Mouse (Mus musculus) kidney, postnatal 4 days (tissue): Measurements from ENCODE around the gene Spred2.

Experiments used
- DNase-seq, 2 experiments: peaks; one replicate each; pipeline ENCODE4 v3.0.0; 2021; ENCODE audit warnings: mixed read lengths in 2 of 2

The Spred2 gene

DNA sequence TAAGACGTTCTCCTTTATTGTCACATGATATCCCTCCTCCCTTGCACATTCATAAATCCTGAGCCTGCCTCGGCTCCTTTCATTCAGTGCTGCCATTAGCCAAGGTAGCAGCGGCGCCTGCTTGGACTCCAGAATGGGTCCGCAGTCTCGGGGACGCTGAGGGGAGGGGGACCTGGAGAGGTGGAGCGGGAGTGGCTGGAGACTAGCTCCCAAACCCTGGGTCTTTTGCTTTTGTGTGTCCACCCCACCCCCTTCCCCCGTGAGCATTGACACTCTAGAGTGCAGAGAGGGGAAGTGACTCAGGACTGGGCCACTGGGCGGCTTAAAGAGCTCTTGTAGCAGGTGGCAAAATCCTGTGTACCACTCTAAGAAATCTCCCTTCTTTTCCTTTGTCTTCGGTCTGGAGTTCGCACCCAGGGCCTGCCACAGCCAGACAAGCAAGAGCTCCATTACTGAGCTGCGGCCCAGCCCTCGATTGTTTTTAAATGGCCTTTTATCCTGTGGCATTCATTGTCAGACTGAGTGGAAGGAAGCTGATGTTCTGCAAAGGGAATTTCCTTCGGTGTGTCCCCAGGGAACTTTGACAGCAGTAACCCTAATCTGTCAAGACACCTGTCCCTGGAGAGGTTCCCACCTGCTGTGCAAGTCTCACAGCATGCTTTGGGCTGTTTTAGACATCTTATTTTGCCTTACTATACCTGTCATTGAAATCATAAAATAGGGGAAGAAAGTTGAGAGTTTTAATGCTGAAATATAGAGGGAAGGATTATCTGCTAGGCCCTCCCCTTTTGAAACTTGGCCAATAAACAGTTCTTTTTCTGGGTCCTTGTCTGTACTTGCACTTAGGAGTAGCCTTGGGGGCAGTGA is 2.0 kb downstream of the Spred2 start:
- DNase-seq, result peak; percentile 53 to 68

DNA sequence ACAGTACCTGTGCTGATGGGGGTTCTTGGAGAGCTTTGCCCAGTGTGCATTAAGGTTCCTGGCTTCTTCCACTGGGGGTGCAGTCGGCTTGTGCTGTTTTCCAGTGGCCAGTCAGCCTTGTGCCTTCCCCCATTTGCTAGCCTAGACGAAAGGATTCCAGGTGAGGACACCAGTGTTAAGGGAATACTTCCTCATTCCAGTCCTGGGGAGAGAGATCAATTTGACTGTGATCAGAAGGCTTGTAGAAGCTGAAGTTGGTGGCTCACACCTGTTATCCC is 2.6 kb downstream of the Spred2 start:
- DNase-seq, result no peak

DNA sequence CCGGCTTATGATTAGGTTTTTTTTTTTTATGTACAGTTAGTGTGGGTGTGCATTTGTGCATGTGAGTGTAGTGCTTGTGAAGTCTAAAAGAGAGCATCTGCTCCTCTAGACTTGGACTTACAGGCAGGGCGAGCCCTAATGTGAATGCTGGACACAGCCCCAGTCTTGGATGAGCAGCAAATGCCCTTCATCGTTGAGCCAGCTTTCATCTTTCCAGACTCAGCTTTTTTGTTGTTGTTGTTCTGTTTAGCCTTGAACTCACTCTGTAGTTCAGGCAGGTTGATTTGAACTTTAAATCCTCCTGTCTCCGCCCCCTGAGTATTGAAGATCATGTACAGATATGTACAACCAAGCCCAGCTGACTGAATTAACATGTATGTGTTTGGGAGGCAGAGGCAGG is 4.5 kb downstream of the Spred2 start:
- DNase-seq, result no peak

DNA sequence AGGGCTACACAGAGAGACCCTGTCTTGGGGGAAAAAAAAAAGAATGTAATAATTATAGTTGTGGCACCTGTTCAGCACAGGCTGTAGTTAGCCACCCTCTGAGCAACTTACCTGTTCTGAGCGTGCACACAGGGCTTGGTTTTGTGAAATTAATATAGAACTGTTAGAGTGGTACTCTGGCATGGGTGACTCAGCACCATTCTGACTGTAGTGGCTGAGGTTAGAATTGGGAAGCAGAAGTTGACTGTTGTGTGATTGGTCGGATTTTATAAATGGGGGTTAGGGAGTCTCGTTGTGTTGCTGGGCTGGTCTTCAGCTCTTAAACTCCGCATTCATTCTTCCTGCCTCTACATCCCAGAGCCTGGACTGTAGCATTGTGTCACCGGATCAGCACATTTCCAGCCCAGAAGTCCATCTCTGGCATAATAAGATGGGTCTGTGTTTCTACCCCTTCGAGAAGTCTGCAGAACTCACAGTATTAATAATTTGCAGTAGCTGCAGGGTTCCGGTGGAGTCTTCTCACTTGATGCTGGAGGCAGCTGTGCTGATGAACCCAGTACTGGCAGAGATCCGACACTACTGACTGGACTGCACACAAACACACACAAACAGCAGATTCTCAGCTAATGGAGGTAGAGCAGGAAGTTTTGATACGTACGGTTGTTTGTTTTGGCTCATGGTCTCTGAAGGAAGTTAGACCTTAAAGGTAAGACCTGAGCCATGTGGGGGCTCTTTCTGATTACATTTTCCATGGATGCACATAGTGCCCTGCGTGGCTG is 5.1 kb downstream of the Spred2 start:
- no peak for DNase-seq

DNA sequence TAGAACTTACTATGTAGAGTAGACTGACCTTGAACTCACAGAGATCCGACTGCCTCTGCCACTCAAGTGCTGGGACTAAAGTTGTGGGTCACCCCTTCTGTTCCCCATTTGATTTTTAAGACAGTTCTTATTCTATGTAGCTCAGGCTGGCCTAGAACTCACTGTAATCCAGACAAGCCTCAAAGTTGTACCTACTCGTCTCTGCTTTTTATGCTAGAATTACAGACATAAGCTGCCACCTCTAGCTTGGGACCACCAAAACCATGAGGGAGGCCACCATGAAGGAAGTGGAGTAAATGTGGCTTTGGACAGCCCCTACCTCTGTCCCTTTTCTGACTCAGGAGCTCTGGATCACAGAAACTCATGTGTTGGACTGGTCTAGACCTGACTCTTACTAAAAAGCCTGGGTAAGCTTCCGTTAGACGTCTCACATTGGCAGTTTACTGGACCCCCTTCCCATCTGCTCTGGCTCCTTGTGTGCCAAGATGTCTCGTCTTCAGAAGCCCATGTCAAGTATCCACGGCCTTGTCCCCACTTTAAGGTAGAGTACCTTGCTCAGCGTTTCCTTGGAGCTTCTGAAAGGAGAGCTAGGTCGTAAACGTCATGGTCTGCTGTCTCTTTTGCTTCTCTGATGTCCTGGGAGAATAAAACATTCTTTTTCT is 7.5 kb downstream of the Spred2 start:
- no peak for DNase-seq

DNA sequence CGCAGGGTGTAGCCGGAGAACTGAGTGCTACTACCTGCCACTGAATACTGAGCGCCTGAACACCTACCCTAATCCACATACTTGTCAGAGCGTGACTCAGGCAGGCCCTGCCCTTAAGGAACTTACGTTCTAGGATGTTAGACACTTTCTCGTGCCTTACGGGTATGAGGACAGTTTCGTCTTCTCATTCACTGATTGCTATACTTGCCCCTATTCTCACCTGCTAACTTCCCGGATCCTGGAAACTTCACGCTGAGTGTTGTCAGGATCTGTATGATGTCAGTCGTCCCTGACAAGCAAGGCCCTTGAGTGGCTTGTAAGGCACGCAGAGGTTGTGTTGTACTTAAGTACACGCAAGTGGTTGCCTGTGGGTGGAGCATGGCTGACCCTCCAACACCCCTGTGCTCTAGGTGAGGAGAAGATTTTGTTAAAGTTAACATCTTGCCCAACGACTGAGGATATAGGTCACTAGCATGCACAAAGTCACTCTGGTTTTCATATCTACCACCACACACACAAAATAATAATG is 8.9 kb downstream of the Spred2 start:
- no peak for DNase-seq

DNA sequence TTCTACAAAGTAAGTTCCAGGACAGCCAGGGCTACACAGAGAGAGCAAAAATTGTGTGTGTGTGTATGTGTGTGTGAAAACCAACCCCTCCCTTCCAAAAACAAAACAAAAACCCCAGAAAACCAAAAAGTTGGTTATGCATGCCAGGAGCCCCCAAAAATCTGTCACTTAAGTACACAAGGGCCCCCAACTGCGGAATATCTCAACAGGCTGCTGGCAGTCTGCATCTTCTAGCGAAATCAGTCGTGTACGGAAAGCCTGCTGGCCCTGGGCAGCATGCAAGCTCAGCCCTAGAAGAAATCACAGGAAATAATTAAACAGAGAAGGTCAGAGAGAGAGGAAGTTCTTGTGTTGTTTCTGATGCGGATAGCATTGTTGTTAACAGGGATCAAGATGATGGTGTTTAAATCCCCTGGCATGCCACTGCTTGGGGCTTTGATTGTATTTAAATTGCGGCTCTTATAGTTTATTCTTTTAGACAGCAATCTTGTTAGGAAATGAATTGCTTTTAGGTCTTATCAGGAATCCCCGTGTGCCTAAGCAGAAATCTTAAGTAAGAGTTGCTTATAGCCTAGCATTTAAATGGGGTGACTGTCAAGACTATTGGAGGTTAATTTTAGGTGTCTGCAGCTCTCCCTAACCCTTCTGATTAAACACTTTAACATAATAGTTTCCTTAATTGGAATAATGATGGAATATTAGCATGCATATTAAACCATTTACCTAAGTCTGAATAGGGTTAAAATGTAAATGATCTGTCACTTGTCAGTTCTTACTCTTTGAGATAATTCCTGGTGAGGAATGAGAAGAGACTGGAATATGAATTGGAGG is 11.6 kb downstream of the Spred2 start:
- DNase-seq, result no peak

DNA sequence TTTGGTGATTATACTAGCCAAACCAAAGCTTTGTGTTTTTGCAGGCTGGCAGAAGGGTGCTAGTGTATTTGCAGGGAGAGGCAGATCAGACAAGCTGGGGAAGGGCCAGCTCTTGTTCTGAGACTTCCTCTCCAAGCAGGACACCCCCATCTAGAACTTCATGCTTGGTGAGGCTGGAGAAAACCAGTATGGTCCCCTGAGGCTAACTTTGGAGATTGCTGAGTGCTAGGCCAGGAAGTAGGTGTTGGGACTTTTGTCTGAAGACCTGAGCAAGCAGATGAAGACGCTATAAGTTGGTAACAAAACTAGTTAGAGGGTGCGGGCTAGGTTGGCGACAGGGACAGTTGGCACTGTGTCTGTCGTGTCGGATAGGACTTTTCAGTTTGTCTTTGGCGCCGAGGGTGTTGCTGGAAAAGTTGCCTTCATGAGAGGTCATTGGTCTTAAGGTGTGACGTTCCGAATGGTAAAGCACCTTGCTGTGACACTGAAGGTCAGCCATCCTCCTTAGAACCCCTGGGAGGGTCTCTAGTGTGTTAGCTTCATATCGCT is 14.4 kb downstream of the Spred2 start:
- no peak for DNase-seq

DNA sequence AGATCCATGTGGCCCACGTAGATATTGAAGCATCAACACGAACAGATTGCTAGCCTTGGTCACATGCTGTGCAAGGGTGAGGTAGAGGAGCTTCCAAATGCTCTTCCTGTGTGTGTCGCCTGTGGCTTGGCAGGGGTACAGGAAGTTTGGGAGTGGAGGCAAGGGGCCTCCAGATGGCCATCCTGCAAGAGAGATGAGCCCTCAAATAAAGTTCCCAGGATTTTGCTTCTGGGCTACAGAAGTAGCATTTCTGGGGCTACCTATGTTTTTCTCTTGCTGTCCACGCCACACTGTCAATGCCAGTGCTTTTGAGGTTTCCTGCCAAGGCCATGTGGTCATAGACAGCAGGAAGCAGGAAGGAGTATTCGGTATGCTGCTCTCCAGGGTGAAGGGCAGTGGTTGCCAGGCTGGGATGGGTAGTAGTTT is 15.1 kb downstream of the Spred2 start:
- DNase-seq, result no peak

DNA sequence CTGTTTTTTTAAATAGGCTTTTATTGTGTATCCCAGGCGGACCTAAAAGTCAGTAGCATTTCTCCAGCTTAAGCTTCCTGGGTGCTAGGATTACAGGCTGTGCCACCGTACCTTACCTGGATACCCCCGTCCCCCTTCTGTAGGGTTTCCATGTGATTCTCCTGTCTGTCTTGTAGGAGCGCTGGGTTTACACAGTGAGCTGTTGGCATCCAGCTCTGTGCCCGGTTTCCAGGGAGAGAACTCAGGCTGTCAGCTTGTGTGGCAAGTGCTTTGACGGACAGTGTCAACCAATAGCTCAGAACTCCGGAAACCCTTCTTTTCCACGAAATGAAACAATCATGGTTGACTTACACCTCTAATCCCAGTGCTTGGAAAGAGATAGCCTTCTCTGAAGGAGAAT is 15.7 kb downstream of the Spred2 start:
- no peak for DNase-seq

DNA sequence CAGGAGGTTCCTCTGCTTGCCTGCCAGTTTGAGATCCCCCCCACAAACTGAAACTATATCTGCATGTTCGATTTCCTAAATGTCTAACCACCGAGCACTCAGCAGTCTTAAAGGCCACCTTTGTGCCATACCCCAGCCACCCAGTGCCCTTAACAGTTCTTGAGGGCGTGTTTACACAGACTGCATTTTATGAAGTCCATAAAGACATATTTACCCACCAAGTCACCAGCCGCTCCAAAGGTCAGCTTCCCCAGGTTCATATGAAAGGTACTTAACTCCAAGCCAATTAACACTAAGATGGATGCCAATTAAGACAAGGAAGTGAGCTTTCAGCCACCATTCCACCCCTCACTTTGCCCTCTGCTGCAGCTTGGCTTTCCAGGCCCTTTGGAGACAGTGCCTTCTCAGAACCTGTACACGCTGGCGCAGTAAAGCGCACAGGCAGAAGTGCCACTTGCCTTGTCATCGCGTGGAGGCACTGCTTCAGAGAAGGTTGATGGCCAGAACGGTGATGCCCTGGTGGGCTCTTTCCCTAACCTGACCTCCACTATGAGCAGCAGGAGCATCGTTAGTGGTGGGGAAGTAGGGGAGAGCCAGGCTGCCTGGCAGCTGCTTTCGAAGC is 17.1 kb downstream of the Spred2 start:
- no peak for DNase-seq

DNA sequence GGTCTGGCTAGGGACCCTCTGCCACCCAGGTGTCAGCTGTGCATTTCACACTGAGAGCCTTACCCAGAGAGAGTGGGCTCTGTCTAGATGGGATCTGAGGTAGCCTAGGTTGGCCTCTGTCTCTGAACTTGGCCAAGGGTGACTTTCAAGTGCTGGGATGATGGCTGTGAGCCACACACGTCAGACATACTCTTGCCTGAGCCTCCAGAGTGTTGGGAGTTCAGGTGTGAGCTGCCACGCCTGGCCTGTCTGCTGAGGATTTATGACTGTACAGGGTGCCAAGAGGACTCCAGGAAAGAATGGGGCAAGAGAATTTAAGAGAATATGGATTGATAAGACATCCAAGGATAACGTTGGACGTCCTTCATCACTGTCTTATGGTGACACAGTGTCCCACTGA is 17.8 kb downstream of the Spred2 start:
- DNase-seq, result no peak

DNA sequence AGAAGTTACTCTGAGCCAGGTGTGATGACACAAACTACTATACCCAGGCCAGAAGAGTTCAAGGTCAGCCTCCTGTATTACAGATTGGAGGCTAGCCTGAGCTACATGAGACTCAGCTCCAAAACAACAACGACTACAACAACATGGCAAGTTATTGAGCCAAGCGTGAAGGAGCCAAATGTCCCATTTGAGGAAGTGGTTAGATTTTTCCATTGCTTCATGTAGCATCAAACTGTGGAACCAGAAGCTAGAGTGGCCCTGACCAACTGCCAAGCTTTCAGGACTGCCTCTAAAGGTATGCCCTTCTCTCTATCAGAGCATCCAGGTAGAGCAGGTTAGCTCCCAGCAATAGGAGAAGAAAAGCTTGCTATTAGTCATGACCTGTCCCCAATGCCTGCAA is 19.6 kb downstream of the Spred2 start:
- no peak for DNase-seq

DNA sequence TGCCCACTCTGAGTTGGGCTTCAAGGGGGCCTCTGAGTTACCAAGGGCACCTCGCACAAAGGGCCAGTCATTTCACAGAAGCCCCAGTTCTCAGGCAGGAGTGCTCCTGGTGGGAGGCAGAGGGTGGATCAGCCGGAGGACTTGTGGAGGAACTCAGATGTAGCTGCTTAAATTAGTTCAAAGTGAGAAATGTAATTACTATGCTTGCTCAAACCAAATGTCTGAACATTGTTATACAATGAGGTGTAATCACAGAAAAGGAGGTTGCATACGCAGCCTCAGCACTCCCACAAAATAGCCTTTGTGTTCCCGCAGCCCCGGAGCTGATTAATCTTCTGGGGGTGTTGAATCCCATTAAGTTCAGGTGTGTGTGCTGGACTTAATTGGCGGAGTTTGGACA is 20.5 kb downstream of the Spred2 start:
- no peak for DNase-seq

DNA sequence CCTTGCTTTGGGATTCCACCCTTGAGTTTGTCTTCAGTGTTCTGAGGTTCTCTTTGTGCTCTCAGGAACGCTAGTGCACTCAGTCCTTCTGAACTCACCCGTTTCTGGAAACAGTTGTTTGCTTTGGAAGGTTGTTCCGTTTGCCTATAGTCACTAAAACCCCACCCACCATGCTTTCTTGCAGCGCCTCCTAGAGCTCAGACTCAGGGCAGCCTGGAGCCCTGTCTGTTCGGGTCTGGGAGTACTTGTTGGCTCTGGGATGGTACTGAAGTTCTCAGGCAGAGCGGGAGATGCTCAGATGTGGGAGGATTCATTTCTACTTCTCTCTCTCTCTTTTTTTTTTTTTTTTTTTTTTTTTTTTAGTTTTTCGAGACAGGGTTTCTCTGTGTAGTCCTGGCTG is 22.5 kb downstream of the Spred2 start:
- no peak for DNase-seq

DNA sequence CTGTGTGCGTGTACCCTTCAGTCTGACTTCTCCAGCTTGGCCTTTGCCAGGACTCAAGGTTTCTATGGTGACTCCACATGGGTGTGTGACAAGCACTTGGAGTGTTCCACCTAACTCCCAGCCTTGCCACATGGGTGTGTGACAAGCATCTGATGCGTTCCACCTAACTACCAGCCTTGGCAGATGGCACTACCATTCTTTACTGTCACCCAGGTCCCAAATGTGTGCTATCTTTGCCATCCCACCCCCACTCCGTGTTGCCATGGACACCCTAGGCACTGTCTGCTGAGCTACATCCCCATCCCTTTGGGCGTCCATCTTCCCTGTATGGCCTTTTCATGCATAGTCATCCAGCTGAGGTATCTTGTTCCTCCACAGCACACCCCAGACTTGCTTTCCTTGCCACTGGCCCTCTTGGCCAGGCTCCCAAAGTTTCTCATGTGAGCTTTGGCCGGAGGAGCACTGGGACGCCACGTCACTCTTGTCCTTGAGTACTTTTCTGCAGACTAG is 23.5 kb downstream of the Spred2 start:
- DNase-seq, result peak; percentile 22 to 48

DNA sequence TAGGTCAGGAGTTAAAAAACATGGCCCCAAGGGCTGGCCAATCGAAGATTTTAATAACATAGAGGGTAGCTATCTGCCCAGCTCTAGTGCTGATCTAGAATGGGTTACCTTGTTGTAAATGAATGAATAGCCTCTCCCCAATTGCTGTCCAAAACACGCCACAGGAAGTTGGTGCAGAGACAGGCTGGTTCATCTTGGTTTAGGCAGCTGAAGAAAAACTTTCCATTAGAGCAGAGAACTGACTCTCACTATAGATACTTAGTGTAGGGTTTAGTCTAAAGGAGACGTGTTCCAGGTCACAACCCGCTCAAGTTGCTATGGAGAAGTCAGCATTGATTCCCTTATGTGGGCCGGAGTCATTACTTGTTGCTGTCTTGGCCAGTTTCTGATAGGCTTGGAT is 25.6 kb downstream of the Spred2 start:
- DNase-seq, result no peak

DNA sequence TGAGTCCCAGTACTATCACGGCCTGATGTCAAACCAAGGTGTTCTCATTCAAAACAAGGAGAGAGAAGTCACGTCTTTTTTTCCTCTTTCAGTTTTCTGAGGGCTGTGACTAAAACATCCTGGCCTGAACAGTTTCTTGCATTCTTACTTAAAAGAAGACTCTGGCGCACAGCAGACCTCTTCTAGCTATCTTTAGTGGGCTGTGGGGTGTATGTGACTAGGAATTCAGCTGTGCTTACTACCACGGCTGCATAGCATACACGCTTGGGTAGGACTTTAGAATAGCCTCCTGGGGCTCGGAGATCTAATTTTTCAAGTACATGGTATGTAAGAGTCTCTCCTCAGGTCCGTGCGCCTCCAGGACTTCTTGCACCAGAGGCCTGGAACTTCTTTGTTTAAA is 26.0 kb downstream of the Spred2 start:
- no peak for DNase-seq

DNA sequence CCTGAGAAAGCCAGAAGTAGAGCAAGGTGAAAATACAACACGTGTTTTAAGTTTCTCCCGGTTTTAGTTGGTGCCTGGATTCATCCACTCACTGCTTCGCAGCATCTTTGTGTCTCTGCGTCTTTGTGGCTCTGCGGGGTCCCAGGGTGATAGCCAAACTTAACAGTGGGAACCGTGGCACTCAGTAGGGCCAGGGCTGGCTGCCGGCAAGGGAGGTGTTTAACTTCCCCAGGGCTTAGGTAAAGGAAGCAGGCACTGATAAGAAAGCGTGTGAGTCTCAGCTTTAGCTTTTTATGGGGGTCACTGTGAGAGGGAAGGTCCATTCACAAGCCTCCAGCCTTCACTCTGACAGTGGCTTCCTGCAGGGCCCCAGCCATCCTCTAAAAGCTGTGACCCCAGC is 28.8 kb downstream of the Spred2 start:
- no peak for DNase-seq

DNA sequence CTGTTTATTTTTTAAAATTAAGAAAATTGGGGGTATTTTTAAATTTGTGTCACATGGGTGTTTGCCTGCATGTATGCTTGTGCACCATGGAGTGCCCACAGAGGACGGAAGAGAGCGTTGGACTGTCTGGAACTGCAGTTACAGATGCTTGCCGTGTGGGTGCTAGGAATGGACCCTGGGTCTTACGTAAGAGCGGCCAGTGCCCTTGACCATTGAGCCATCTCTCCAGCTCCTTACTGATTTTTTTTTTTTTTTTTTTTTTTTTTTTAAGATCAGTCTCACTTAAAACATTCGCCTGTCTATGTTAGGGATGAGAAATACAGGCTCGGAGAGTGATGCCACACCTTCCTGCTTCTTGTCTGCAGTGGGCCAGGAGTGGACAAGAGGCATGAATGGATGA is 29.7 kb downstream of the Spred2 start:
- no peak for DNase-seq

DNA sequence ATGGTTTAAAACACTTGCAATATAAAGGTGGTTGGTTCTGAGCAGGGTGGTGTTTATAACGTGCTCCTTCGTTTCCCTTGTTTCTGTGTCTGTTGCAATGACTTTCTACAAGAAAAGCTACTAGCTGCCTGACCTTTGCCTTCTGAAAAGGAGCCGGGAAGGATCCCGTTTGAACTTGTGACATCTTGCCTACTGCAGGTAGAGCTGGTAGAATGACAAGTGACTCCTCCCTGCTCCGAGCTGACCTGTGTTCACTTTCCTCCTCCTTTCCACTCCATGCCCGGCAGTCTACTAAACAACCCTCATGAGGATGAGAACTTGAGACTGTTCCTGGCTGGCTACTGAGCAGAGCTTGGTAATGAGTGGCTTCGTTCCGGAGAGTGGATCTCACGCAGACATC is 30.9 kb downstream of the Spred2 start:
- DNase-seq, result no peak

DNA sequence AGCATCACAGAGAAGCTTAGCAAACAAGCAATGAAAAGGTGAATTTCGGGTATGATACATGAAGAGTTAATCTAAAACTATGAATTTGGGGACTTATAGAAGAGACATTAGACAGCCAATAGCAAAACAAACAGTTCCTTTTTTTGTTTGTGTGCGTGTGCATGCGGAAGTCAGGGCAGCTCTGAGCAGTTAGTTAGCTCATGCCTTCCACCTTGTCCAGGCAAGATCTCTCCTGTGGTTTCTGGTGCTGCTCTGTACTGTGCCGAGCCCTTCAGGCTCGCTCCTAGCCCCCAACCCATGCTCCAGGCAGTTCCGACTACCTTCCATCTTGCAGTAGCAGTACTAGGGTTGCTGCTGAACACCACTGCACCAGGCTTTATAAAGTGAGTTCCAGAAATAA is 31.5 kb downstream of the Spred2 start:
- no peak for DNase-seq
